Mouse (Mus musculus): ENCODE measurements around the gene Hoxa4. TPM values are rescaled to one million over a fixed set of nuclear protein-coding genes. Genes with fewer than 3 reads are reported as not detected.

Gene Hoxa4
- polyA plus RNA-seq, 1 experiment from 2014 or later = 0.92 TPM

DNA sequence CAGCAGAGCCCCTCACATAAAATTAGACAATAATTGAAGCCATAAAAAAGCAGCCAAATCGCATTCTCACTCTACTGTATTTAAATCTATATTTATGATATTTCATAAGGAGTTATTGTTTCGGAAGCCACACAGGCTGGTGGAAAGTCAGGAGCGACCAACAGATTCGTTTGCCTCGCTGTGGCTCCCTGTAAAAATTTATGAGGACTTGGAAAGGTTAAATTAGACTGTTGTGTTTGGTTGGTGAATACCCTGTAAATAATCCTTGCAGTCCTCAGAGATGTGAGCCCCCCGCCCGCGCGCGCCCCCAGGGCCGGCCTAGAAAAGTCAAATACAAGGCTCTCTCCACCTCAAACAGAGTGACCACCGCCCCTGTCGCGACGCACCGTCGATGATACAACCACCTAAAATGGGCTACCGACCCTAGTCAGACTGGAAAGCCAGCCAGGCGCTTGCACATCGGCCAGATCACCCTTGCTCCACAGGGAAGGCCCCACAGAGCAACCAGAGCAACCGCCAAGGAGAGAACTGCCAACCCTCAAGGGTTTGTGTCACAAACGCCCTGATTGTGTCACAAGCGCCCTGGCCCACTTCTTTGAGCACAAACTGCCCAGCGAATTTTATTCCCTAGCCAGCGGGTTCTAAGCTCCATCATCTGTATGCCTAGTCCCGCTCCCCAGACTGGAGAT is 35.2 kb upstream of the Hoxa4 start:
- Histone ChIP-seq H3K9ac (no peak overlapping the region), H3K9me3 (replicated peaks) (no peaks in the 10 kb centered on the region), H3K27me3 (replicated peaks) (peaks cover 97% of the 10 kb centered on the region), H3K27ac (no peak overlapping the region), H3K4me3 (no peak overlapping the region), H3K36me3 (no peaks in the 10 kb centered on the region), H3K4me2 (peak overlapping the region; percentile 34; the same call in 1 of the 2 replicates), H3K4me1 (peaks cover 5% of the 10 kb centered on the region)
- WGBS (ENCODE audit: insufficient replicate concordance) = 7% methylated on average over 26 of the region's 26 CpGs
- no peak for ATAC-seq

DNA sequence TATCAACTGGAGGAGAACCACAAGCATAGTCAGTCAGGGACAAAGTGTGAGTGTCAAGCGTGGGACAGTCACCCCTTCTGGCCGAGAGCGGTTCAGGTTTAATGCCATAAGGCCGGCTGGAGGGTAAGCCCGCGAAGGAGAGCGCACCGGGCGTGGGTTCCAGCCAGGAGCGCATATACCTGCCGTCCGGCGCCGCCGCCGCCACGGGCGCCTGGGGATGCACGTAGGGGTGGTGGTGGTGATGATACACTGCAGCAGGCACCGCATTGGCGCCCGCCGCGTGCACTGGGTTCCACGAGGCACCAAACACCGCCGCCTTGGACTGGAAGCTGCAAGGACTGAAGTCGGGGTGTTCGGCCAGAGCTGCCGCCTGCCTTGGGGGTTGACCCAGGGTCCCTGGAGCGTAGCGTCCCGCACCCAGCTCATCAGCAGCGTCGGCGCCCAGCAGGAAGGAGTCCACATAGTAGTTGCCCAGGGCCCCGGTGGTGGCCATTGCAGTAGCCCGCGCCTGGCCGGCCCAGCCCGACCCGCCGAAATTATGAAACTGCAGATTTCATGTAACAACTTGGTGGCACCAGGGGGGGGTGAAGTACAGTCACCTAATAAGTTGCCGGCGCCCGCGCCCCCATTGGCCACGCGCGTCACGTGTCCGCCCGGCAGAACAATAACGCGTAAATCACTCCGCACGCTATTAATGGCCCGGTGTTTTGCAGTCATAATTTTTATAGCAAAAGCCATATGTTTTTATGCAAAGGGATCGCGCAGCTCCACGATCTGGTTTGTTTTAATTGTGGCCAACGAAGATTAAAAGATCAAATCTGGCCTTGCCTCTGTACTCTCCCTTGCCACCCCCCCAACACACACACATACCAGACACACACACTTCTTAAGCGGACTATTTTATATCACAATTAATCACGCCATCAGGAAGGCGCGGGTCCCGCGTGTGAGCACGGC is 34.3 kb upstream of the Hoxa4 start:
- peak overlapping the region; percentile 25 for H3K4me3 ChIP-seq
- H3K4me2 ChIP-seq = peak overlapping the region; percentile 34
- H3K9ac ChIP-seq = no peak overlapping the region
- no peak overlapping the region for H3K27ac ChIP-seq
- H3K9me3 ChIP-seq (replicated peaks) = no peaks in the 10 kb centered on the region
- H3K36me3 ChIP-seq = no peaks in the 10 kb centered on the region
- 4% methylated on average over 69 of the region's 69 CpGs for WGBS (ENCODE audit: insufficient replicate concordance)
- peaks cover 99% of the 10 kb centered on the region for H3K27me3 ChIP-seq (replicated peaks)
- peaks cover 12% of the 10 kb centered on the region for H3K4me1 ChIP-seq
- ATAC-seq = no peak

DNA sequence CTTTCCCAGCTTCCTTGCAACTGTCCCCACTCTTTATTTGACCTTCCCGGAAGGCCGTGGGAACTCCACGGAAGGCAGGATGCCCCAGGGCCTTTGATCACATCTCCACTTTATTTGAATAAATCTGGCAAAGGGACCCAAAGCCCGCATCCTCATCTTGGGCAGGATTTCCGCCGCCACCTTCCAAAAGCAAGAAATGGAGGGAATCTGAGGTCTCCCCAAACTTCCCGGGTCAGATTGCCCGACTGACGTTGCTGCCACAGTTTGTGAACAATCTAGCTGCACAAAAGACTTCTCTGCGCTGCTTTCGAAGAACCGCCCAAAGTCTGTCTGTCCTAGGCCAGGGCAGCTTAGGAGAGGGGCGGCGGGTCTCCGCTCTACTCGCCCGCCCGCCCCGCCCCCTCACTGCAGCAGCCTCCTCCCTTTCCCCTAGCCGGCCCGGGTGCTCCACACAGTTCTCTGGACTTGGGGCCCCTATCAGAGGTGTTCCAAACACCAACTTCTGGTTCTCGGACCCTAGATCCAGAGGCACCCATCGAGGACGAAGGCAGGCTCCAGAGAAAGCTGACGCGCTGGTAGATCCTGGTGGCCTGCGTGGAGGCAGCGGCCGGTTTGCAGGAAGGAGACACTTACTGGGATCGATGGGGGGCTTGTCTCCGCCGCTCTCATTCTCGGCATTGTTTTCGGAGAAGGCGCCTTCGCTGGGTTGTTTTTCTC is 33.5 kb upstream of the Hoxa4 start:
- Histone ChIP-seq H3K27me3 (replicated peaks) (peaks cover 99% of the 10 kb centered on the region), H3K9ac (no peak overlapping the region), H3K27ac (no peak overlapping the region), H3K36me3 (no peaks in the 10 kb centered on the region), H3K4me1 (peaks cover 12% of the 10 kb centered on the region), H3K9me3 (replicated peaks) (no peaks in the 10 kb centered on the region), H3K4me3 (peak overlapping the region; percentile 25), H3K4me2 (peak overlapping the region; percentile 34)
- 2% methylated on average over 36 of the region's 36 CpGs for WGBS (ENCODE audit: insufficient replicate concordance)
- ATAC-seq = no peak

DNA sequence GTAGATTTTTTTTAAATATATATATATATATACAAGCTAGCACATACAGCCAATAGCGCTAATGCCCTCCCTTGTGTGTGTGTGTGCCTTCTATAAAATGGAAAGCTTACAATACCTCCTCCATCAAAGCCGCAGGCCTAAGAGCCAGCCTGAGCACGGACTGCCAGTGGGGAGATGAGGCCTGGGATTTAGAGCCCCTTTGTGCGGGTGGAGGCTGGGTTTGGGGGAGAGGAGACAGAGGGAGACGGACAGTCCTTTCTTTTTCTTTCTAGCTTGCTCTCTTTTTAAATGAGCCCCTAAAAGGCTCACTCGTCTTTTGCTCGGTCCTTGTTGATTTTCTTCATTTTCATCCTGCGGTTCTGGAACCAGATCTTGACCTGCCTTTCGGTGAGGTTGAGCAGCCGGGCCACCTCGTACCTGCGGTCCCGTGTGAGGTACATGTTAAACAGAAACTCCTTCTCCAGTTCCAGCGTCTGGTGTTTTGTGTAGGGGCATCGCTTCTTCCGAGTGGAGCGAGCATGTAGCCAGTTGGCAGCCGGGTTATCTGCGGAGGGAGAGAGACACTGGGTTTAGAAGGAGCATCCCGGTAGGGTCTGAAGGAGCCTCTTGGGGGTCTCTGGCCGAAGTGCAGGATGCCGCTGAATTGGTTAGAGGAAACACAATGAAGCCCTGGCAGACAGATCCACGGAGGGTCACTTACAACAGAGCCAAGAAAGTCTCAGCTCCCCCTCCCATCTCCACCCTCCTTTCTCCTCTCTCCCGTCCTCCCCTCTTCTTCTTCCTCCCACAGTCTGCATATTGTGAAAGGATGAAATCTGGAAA is 32.6 kb upstream of the Hoxa4 start:
- H3K4me2 ChIP-seq = 0 out of 2 replicates have a peak overlapping the region, but pooled peaks have one; percentile 8
- H3K36me3 ChIP-seq = no peaks in the 10 kb centered on the region
- 5% methylated on average over 24 of the region's 24 CpGs for WGBS (ENCODE audit: insufficient replicate concordance)
- H3K27ac ChIP-seq = no peak overlapping the region
- H3K27me3 ChIP-seq (replicated peaks) = peaks cover 99% of the 10 kb centered on the region
- peak overlapping the region; percentile 25; the same call in 1 of the 2 replicates for H3K4me3 ChIP-seq
- no peak overlapping the region for H3K9ac ChIP-seq
- no peak for ATAC-seq
- no peaks in the 10 kb centered on the region for H3K9me3 ChIP-seq (replicated peaks)
- H3K4me1 ChIP-seq = peaks cover 12% of the 10 kb centered on the region

DNA sequence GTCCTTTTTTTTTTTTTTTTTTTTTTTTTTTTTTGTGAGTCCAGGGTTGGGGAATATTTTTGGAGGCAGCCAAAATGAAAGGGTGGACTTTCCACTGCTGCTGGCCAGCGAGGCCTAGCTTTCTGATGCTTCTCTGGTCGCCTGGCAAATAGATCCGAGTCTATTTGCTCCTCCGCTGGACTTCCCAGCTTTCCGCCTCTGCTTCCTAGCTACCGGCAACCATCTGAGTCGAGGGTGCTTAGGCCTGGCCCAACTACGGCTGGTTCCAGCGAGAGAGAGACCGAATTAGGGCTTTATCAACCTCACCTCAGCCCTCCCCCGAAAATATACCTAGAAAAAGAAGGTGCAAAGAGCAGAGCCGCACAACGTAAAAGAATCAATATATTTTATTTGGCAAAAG is 31.2 kb upstream of the Hoxa4 start:
- Histone ChIP-seq H3K27ac (no peak overlapping the region), H3K9me3 (replicated peaks) (no peaks in the 10 kb centered on the region), H3K36me3 (no peaks in the 10 kb centered on the region), H3K9ac (no peak overlapping the region), H3K4me2 (no peak overlapping the region), H3K4me1 (peaks cover 12% of the 10 kb centered on the region), H3K4me3 (no peak overlapping the region), H3K27me3 (replicated peaks) (peaks cover 100% of the 10 kb centered on the region)
- 25% methylated on average over 13 of the region's 13 CpGs for WGBS (ENCODE audit: insufficient replicate concordance)
- no peak for ATAC-seq

DNA sequence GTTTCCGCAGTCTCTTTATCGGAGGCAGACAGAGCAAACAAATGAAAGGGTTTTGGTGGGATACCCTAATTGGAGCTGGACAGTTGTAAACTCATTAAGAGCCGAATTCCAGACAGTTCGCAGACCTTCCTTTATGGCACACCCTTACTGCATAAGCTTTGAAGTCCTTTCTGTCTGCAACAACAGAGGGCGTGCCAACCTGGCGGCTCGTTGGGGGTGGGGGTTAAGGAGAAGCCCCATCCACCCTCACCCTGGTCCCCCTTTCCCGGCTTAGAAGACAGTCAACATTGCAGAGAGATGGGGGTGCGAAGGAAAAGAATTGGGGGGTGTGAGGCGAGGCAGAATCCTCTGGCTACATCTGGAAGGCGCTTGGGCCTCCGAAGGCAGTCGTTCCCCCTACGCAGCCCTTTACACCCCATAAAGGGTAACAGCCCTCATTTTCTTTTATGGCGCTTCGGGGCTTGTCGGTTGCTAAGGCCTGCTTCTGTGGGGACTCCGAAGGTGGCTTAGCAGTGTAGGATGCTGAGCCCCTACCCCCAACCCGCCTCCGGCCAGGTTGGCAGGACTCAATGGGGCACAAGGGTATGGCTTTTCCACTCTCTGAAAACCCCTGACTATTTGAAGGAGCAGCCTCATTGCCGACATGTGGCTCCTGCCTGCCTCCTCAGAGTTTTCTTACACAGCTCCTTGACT is 30.6 kb upstream of the Hoxa4 start:
- Histone ChIP-seq H3K9me3 (replicated peaks) (no peaks in the 10 kb centered on the region), H3K4me1 (peaks cover 12% of the 10 kb centered on the region), H3K4me3 (peak overlapping the region; percentile 53), H3K27me3 (replicated peaks) (peaks cover 100% of the 10 kb centered on the region), H3K4me2 (peak overlapping the region; percentile 74), H3K9ac (no peak overlapping the region), H3K27ac (no peak overlapping the region), H3K36me3 (no peaks in the 10 kb centered on the region)
- 14% methylated on average over 21 of the region's 21 CpGs for WGBS (ENCODE audit: insufficient replicate concordance)
- no peak for ATAC-seq

DNA sequence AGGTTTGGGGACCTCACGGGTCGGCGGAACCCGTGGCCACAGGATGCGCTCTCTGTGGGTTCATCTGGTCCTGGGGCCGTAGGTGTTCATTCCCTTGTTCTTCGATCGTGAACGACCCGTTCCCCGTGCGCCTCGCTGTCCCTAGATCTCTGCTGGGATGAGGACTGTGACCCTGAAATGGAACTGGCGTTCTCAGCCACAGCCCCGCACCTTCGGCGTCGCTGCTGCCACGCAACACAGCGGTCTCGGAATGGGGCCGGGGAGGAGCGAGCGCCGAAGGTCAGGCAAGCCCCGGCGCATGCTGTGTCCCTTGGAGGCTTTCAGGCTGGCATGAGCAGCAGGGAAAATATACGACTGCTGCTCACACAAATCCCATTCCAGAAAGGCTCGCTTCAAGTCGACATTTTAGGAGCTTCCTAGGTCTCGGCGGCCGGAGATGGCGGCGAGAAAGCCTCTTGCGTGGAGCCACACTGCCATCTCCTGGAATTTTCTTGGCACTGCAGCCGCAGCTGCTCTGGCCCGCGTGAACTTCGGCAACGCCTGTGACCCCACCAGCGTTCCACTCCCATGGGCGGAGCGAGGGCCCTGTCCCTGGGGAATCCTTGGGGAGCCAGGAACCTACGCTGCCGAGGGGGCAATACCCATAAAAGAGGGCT is 29.9 kb upstream of the Hoxa4 start, which contains the start of gene Hoxa7:
Gene Hoxa7, minus strand, starts transcription at position 518 of the 656 bp plus-strand sequence.
- ATAC-seq = no peak
- Histone ChIP-seq H3K4me3 (peak within 1 kb of the TSS; percentile 53), H3K4me1 (peaks cover 17% of the 10 kb centered on the region), H3K27me3 (replicated peaks) (peaks cover 100% of the 10 kb centered on the region), H3K27ac (no peak within 1 kb of the TSS), H3K4me2 (peak within 1 kb of the TSS; percentile 74), H3K9me3 (replicated peaks) (no peaks in the 10 kb centered on the region), H3K9ac (no peak within 1 kb of the TSS; the same call in 1 of the 2 replicates), H3K36me3 (no peaks in the 10 kb centered on the region)
- under 1% methylated on average over 46 of the region's 46 CpGs for WGBS (ENCODE audit: insufficient replicate concordance)

DNA sequence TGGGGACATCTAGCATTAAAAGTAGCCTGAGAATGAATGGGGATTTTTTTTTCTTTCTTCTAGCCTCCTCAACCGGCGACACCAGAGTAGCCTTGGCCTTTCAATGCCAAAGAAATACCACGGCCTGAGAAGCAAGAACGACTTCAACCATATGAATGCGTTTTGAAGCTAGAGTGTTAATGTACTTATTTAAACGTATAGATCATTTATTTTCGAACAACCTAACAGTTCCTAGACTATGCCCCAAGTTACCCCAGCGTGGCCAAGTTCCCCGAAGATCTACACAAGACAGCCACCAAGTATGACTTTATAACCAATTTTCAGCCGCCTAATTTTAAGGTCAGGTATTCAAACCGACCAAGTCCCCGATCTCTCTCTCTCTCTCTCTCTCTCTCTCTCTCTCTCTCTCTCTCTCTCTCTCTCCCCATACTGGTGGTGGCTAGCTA is 29.3 kb upstream of the Hoxa4 start:
- peaks cover 17% of the 10 kb centered on the region for H3K4me1 ChIP-seq
- H3K4me2 ChIP-seq = peak overlapping the region; percentile 74
- H3K36me3 ChIP-seq = no peaks in the 10 kb centered on the region
- ATAC-seq = no peak
- no peak overlapping the region; the same call in 1 of the 2 replicates for H3K9ac ChIP-seq
- no peaks in the 10 kb centered on the region for H3K9me3 ChIP-seq (replicated peaks)
- H3K27me3 ChIP-seq (replicated peaks) = peaks cover 100% of the 10 kb centered on the region
- H3K4me3 ChIP-seq = peak overlapping the region; percentile 53
- 9% methylated on average over 12 of the region's 12 CpGs for WGBS (ENCODE audit: insufficient replicate concordance)
- H3K27ac ChIP-seq = no peak overlapping the region

DNA sequence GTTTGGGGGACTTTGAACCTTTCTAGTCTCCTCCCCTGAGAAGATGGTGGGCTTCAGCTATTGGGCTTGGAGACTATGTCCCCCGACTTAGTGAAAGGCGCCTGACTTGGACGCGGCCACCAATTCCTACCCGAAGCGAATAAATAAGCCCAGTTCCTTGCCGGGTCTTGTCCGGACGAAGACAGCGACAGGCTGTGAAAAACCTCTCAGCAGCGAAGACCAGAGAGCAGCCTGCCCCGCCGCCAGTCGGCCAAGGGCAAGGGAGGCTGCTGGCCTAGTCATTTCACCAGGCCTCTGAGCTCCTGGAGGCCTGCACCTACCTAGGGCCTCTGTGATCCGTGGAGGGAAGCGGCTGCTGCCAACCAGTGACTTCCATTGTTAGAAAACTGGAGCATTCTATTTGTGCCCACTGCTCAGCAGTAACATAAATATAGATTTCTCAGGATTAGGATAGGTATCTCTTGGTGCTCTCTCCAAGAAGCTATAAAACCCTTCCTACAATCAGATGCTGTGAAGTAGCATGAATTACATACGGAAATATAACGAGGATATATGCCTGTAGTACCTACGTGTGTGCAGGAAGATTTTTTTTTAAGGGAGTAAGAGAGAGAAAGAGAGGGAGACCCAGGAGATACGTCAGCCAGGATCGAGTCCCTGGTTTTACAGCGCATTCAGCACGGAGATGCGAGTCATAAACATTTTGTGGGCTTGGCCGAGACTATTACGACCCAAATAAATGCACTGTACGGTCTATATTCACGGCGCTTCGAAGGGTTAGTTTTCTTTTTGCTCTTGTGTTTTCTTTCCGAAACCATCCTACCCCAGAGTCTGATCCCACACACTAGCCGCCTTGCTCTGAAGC is 28.7 kb upstream of the Hoxa4 start:
- no peak for ATAC-seq
- H3K4me1 ChIP-seq = peaks cover 17% of the 10 kb centered on the region
- H3K27me3 ChIP-seq (replicated peaks) = peaks cover 100% of the 10 kb centered on the region
- H3K4me3 ChIP-seq = no peak overlapping the region
- H3K4me2 ChIP-seq = no peak overlapping the region
- WGBS (ENCODE audit: insufficient replicate concordance) = 20% methylated on average over 32 of the region's 32 CpGs
- no peak overlapping the region for H3K9ac ChIP-seq
- no peaks in the 10 kb centered on the region for H3K9me3 ChIP-seq (replicated peaks)
- no peak overlapping the region for H3K27ac ChIP-seq
- no peaks in the 10 kb centered on the region for H3K36me3 ChIP-seq

Measured in liver, embryonic 12.5 days (tissue).